Mouse (Mus musculus): ENCODE results near the gene Ugt1a6a. TPM values are rescaled to one million over a fixed set of nuclear protein-coding genes. Genes with fewer than 3 reads are reported as not detected.

The Ugt1a6a gene
- polyA plus RNA-seq, 1 experiment from 2014 or later: 0.48 TPM

- Histone ChIP-seq H3K4me3 (ENCODE audit: low read depth, low read length) (no peak overlapping the region), H3K4me2 (ENCODE audit: low read depth, low read length) (no peak overlapping the region), H3K27me3 (ENCODE audit: control insufficient read depth, insufficient read depth, low read length) (no peaks in the 10 kb centered on the region), H3K9me3 (replicated peaks; ENCODE audit: control insufficient read depth, low read length) (peaks cover 92% of the 10 kb centered on the region), H3K4me1 (ENCODE audit: control insufficient read depth, insufficient read depth, low read length) (no peaks in the 10 kb centered on the region), H3K9ac (replicated peaks; ENCODE audit: low read length) (no peak overlapping the region), H3K27ac (replicated peaks; ENCODE audit: low read depth, low read length) (no peak overlapping the region), H3K36me3 (replicated peaks; ENCODE audit: control insufficient read depth, insufficient read depth, low read depth, low read length) (no peaks in the 10 kb centered on the region)
- DNase-seq (ENCODE audit: low spot score): no peak
- 68% methylated on average over 5 of the region's 5 CpGs for WGBS
- no peak for ATAC-seq (replicated peaks; ENCODE audit: insufficient number of reproducible peaks, low FRiP score, low TSS enrichment, low read depth)
Observed at GRCm38 (mm10) chr1:88243861-88244260, 109.3 kb downstream of the Ugt1a6a start.

GRCm38 (mm10) chr1:88245881-88246280 lies 111.3 kb downstream of the Ugt1a6a start:
- no peak overlapping the region for H3K4me2 ChIP-seq (ENCODE audit: low read depth, low read length)
- no peak overlapping the region for H3K27ac ChIP-seq (replicated peaks; ENCODE audit: low read depth, low read length)
- no peaks in the 10 kb centered on the region for H3K27me3 ChIP-seq (ENCODE audit: control insufficient read depth, insufficient read depth, low read length)
- no peak overlapping the region for H3K9ac ChIP-seq (replicated peaks; ENCODE audit: low read length)
- ATAC-seq (replicated peaks; ENCODE audit: insufficient number of reproducible peaks, low FRiP score, low TSS enrichment, low read depth) (no peak), DNase-seq (ENCODE audit: low spot score) (no peak)
- no peaks in the 10 kb centered on the region for H3K4me1 ChIP-seq (ENCODE audit: control insufficient read depth, insufficient read depth, low read length)
- no peak overlapping the region for H3K4me3 ChIP-seq (ENCODE audit: low read depth, low read length)
- no peaks in the 10 kb centered on the region for H3K36me3 ChIP-seq (replicated peaks; ENCODE audit: control insufficient read depth, insufficient read depth, low read depth, low read length)
- 76% methylated on average over 6 of the region's 6 CpGs for WGBS
- H3K9me3 ChIP-seq (replicated peaks; ENCODE audit: control insufficient read depth, low read length): peaks cover 92% of the 10 kb centered on the region

- H3K9ac ChIP-seq (replicated peaks; ENCODE audit: low read length): no peak overlapping the region
- no peaks in the 10 kb centered on the region for H3K27me3 ChIP-seq (ENCODE audit: control insufficient read depth, insufficient read depth, low read length)
- 47% methylated on average over 6 of the region's 6 CpGs for WGBS
- H3K4me2 ChIP-seq (ENCODE audit: low read depth, low read length): no peak overlapping the region
- no peaks in the 10 kb centered on the region for H3K4me1 ChIP-seq (ENCODE audit: control insufficient read depth, insufficient read depth, low read length)
- DNase-seq (ENCODE audit: low spot score) (no peak), ATAC-seq (replicated peaks; ENCODE audit: insufficient number of reproducible peaks, low FRiP score, low TSS enrichment, low read depth) (no peak)
- peaks cover 92% of the 10 kb centered on the region for H3K9me3 ChIP-seq (replicated peaks; ENCODE audit: control insufficient read depth, low read length)
- no peak overlapping the region for H3K27ac ChIP-seq (replicated peaks; ENCODE audit: low read depth, low read length)
- no peaks in the 10 kb centered on the region for H3K36me3 ChIP-seq (replicated peaks; ENCODE audit: control insufficient read depth, insufficient read depth, low read depth, low read length)
- no peak overlapping the region for H3K4me3 ChIP-seq (ENCODE audit: low read depth, low read length)
Observed at GRCm38 (mm10) chr1:88246386-88246785, 111.8 kb downstream of the Ugt1a6a start.

GRCm38 (mm10) chr1:88247660-88248059 lies 113.1 kb downstream of the Ugt1a6a start:
- no peak overlapping the region for H3K27ac ChIP-seq (replicated peaks; ENCODE audit: low read depth, low read length)
- H3K27me3 ChIP-seq (ENCODE audit: control insufficient read depth, insufficient read depth, low read length): no peaks in the 10 kb centered on the region
- WGBS: 56% methylated on average over 2 of the region's 2 CpGs
- no peak overlapping the region for H3K9ac ChIP-seq (replicated peaks; ENCODE audit: low read length)
- H3K4me2 ChIP-seq (ENCODE audit: low read depth, low read length): no peak overlapping the region
- H3K36me3 ChIP-seq (replicated peaks; ENCODE audit: control insufficient read depth, insufficient read depth, low read depth, low read length): no peaks in the 10 kb centered on the region
- ATAC-seq (replicated peaks; ENCODE audit: insufficient number of reproducible peaks, low FRiP score, low TSS enrichment, low read depth) (no peak), DNase-seq (ENCODE audit: low spot score) (no peak)
- peaks cover 94% of the 10 kb centered on the region for H3K9me3 ChIP-seq (replicated peaks; ENCODE audit: control insufficient read depth, low read length)
- no peaks in the 10 kb centered on the region for H3K4me1 ChIP-seq (ENCODE audit: control insufficient read depth, insufficient read depth, low read length)
- H3K4me3 ChIP-seq (ENCODE audit: low read depth, low read length): no peak overlapping the region

- no peak overlapping the region for H3K4me2 ChIP-seq (ENCODE audit: low read depth, low read length)
- ATAC-seq (replicated peaks; ENCODE audit: insufficient number of reproducible peaks, low FRiP score, low TSS enrichment, low read depth) (no peak), DNase-seq (ENCODE audit: low spot score) (no peak)
- H3K27me3 ChIP-seq (ENCODE audit: control insufficient read depth, insufficient read depth, low read length): no peaks in the 10 kb centered on the region
- H3K27ac ChIP-seq (replicated peaks; ENCODE audit: low read depth, low read length): no peak overlapping the region
- no peak overlapping the region for H3K9ac ChIP-seq (replicated peaks; ENCODE audit: low read length)
- H3K9me3 ChIP-seq (replicated peaks; ENCODE audit: control insufficient read depth, low read length): peaks cover 92% of the 10 kb centered on the region
- H3K4me1 ChIP-seq (ENCODE audit: control insufficient read depth, insufficient read depth, low read length): no peaks in the 10 kb centered on the region
- H3K4me3 ChIP-seq (ENCODE audit: low read depth, low read length): no peak overlapping the region
- 69% methylated on average over 4 of the region's 4 CpGs for WGBS
- H3K36me3 ChIP-seq (replicated peaks; ENCODE audit: control insufficient read depth, insufficient read depth, low read depth, low read length): no peaks in the 10 kb centered on the region
Observed at GRCm38 (mm10) chr1:88248658-88249057, 114.0 kb downstream of the Ugt1a6a start.

GRCm38 (mm10) chr1:88249596-88249995 lies 115.0 kb downstream of the Ugt1a6a start:
- WGBS: 80% methylated on average over 7 of the region's 7 CpGs

GRCm38 (mm10) chr1:88250023-88250422 lies 115.4 kb downstream of the Ugt1a6a start:
- no peak overlapping the region for H3K4me3 ChIP-seq (ENCODE audit: low read depth, low read length)
- no peak for DNase-seq (ENCODE audit: low spot score)
- H3K36me3 ChIP-seq (replicated peaks; ENCODE audit: control insufficient read depth, insufficient read depth, low read depth, low read length): no peaks in the 10 kb centered on the region
- no peaks in the 10 kb centered on the region for H3K27me3 ChIP-seq (ENCODE audit: control insufficient read depth, insufficient read depth, low read length)
- no peaks in the 10 kb centered on the region for H3K4me1 ChIP-seq (ENCODE audit: control insufficient read depth, insufficient read depth, low read length)
- no peak overlapping the region for H3K4me2 ChIP-seq (ENCODE audit: low read depth, low read length)
- no peak overlapping the region for H3K27ac ChIP-seq (replicated peaks; ENCODE audit: low read depth, low read length)
- no peak overlapping the region for H3K9ac ChIP-seq (replicated peaks; ENCODE audit: low read length)
- peaks cover 93% of the 10 kb centered on the region for H3K9me3 ChIP-seq (replicated peaks; ENCODE audit: control insufficient read depth, low read length)
- 84% methylated on average over 5 of the region's 5 CpGs for WGBS
- no peak; the same call in 1 of the 2 replicates for ATAC-seq (replicated peaks; ENCODE audit: insufficient number of reproducible peaks, low FRiP score, low TSS enrichment, low read depth)

More at GRCm38 (mm10) chr1:88249596-88249995, 115.0 kb downstream of the Ugt1a6a start:
- Histone ChIP-seq H3K36me3 (replicated peaks; ENCODE audit: control insufficient read depth, insufficient read depth, low read depth, low read length) (no peaks in the 10 kb centered on the region), H3K9ac (replicated peaks; ENCODE audit: low read length) (no peak overlapping the region), H3K27ac (replicated peaks; ENCODE audit: low read depth, low read length) (no peak overlapping the region), H3K4me1 (ENCODE audit: control insufficient read depth, insufficient read depth, low read length) (no peaks in the 10 kb centered on the region), H3K4me2 (ENCODE audit: low read depth, low read length) (no peak overlapping the region), H3K27me3 (ENCODE audit: control insufficient read depth, insufficient read depth, low read length) (no peaks in the 10 kb centered on the region), H3K9me3 (replicated peaks; ENCODE audit: control insufficient read depth, low read length) (peaks cover 93% of the 10 kb centered on the region), H3K4me3 (ENCODE audit: low read depth, low read length) (no peak overlapping the region)
- no peak for DNase-seq (ENCODE audit: low spot score)
- ATAC-seq (replicated peaks; ENCODE audit: insufficient number of reproducible peaks, low FRiP score, low TSS enrichment, low read depth): no peak; the same call in 1 of the 2 replicates

GRCm38 (mm10) chr1:88253106-88253505 lies 118.5 kb downstream of the Ugt1a6a start:
- Histone ChIP-seq H3K27ac (replicated peaks; ENCODE audit: low read depth, low read length) (no peak overlapping the region), H3K36me3 (replicated peaks; ENCODE audit: control insufficient read depth, insufficient read depth, low read depth, low read length) (no peaks in the 10 kb centered on the region), H3K27me3 (ENCODE audit: control insufficient read depth, insufficient read depth, low read length) (no peaks in the 10 kb centered on the region), H3K9me3 (replicated peaks; ENCODE audit: control insufficient read depth, low read length) (peaks cover 90% of the 10 kb centered on the region), H3K4me1 (ENCODE audit: control insufficient read depth, insufficient read depth, low read length) (no peaks in the 10 kb centered on the region), H3K4me2 (ENCODE audit: low read depth, low read length) (no peak overlapping the region), H3K4me3 (ENCODE audit: low read depth, low read length) (no peak overlapping the region), H3K9ac (replicated peaks; ENCODE audit: low read length) (no peak overlapping the region)
- no peak for ATAC-seq (replicated peaks; ENCODE audit: insufficient number of reproducible peaks, low FRiP score, low TSS enrichment, low read depth)
- DNase-seq (ENCODE audit: low spot score): no peak
- WGBS: 77% methylated on average over 8 of the region's 8 CpGs

All from embryonic facial prominence, embryonic 11.5 days (tissue).